Mouse (Mus musculus): ENCODE results near the gene Clpx. TPM values are rescaled to one million over a fixed set of nuclear protein-coding genes. Genes with fewer than 3 reads are reported as not detected.

Clpx gene
- total and polyA plus RNA-seq, 3 experiments, result 31.1 to 45.6 (median 34.5) TPM

GRCm38 (mm10) chr9:65267742-65268515 is 26.1 kb upstream of the Clpx start:
- Histone ChIP-seq H3K4me3 (replicated peaks in 1 of 3; ENCODE audit: low read depth in 2 of 3, low read length in 2 of 3, poor library complexity in 1 of 3) (no peak overlapping the region), H3K27ac (ENCODE audit: insufficient read depth, low read depth) (no peak overlapping the region), H3K36me3 (replicated peaks in 1 of 2; ENCODE audit: control insufficient read depth in 1 of 2, insufficient read depth in 1 of 2, low read length in 1 of 2) (no peaks in the 10 kb centered on the region), H3K9ac (ENCODE audit: insufficient read depth, low read depth) (no peak overlapping the region), H3K9me3 (replicated peaks; ENCODE audit: low read length) (no peaks in the 10 kb centered on the region), H3K27me3 (replicated peaks) (peaks cover 50% of the 10 kb centered on the region), H3K79me2 (replicated peaks; ENCODE audit: control insufficient read depth, extremely low read depth, insufficient read depth, poor library complexity, severe bottlenecking) (no peaks in the 10 kb centered on the region), H3K4me2 (ENCODE audit: insufficient read depth, low read depth, poor library complexity, severe bottlenecking) (no peak overlapping the region), H3K4me1 (ENCODE audit: control insufficient read depth in 1 of 2, insufficient read depth in 2 of 2) (0 out of 4 replicates have a peak, but pooled peaks cover 0 to 2% of the 10 kb centered on the region in 2 experiments)
- in situ Hi-C loops (cut with MboI; ENCODE audit: low pct_ligation_motif_present, low pct_unique_long_range_greater_than_20kb, low sequenced_read_pairs) (no loop called here), dilution Hi-C loops (cut with MboI; ENCODE audit: extremely low pct_ligation_motif_present, extremely low pct_unique_long_range_greater_than_20kb, low sequenced_read_pairs) (no loop called here)
- TF ChIP-seq PAX5 (IDR thresholded peaks at IDR 0.05; ENCODE audit: low read length) (no peak), EP300 (IDR thresholded peaks at IDR 0.05; ENCODE audit: low read length) (no peak), GABPA (IDR thresholded peaks at IDR 0.05; ENCODE audit: insufficient replicate concordance, low read depth, low read length) (no peak), RAD21 (IDR thresholded peaks at IDR 0.05; ENCODE audit: low read depth, low read length) (no peak), POLR2A (IDR thresholded peaks at IDR 0.05; ENCODE audit: low read depth, low read length) (no peak), TCF12 (IDR thresholded peaks at IDR 0.05; ENCODE audit: low read depth, low read length) (no peak), RCOR1 (conservative IDR thresholded peaks at IDR 0.05; ENCODE audit: low read depth, low read length) (no peak), SIN3A (IDR thresholded peaks at IDR 0.05; ENCODE audit: low read length) (no peak), NELFE (IDR thresholded peaks at IDR 0.05; ENCODE audit: low read depth, low read length) (no peak), ZC3H11A (IDR thresholded peaks at IDR 0.05; ENCODE audit: low read depth, low read length) (no peak), IRF4 (IDR thresholded peaks at IDR 0.05; ENCODE audit: low read depth, low read length) (no peak), SMC3 (IDR thresholded peaks at IDR 0.05; ENCODE audit: low read depth, low read length) (no peak), ELF1 (IDR thresholded peaks at IDR 0.05; ENCODE audit: low read depth, low read length) (no peak), MAFK (IDR thresholded peaks at IDR 0.05; ENCODE audit: insufficient replicate concordance, low read length) (no peak), JUN (IDR thresholded peaks at IDR 0.05; ENCODE audit: insufficient read depth, low read depth, low read length) (no peak), JUND (conservative IDR thresholded peaks at IDR 0.05; ENCODE audit: low read depth, low read length) (no peak)
- DNase-seq (ENCODE audit: extremely low read depth), result no peak

GRCm38 (mm10) chr9:65273048-65273809 is 20.8 kb upstream of the Clpx start:
- H3K4me3 ChIP-seq (replicated peaks in 1 of 3; ENCODE audit: low read depth in 2 of 3, low read length in 2 of 3, poor library complexity in 1 of 3), result no peak overlapping the region
- no peak overlapping the region for H3K4me2 ChIP-seq (ENCODE audit: insufficient read depth, low read depth, poor library complexity, severe bottlenecking)
- H3K9me3 ChIP-seq (replicated peaks; ENCODE audit: low read length), result peaks cover 4% of the 10 kb centered on the region
- in situ Hi-C loops (cut with MboI; ENCODE audit: low pct_ligation_motif_present, low pct_unique_long_range_greater_than_20kb, low sequenced_read_pairs) (loop anchor here (10.0 kb wide), 1 partner anchor 48 kb away; no protein-coding TSS in a partner anchor), dilution Hi-C loops (cut with MboI; ENCODE audit: extremely low pct_ligation_motif_present, extremely low pct_unique_long_range_greater_than_20kb, low sequenced_read_pairs) (no loop called here)
- no peak overlapping the region for H3K9ac ChIP-seq (ENCODE audit: insufficient read depth, low read depth)
- H3K27ac ChIP-seq (ENCODE audit: insufficient read depth, low read depth), result no peak overlapping the region
- no peaks in the 10 kb centered on the region; a peak in 1 of 4 replicates for H3K4me1 ChIP-seq (ENCODE audit: control insufficient read depth in 1 of 2, insufficient read depth in 2 of 2)
- H3K27me3 ChIP-seq (replicated peaks), result peaks cover 22% of the 10 kb centered on the region
- no peaks in the 10 kb centered on the region for H3K36me3 ChIP-seq (replicated peaks in 1 of 2; ENCODE audit: control insufficient read depth in 1 of 2, insufficient read depth in 1 of 2, low read length in 1 of 2)
- no peak for DNase-seq (ENCODE audit: extremely low read depth)
- TF ChIP-seq RCOR1 (conservative IDR thresholded peaks at IDR 0.05; ENCODE audit: low read depth, low read length), result no peak
- no peak for TF ChIP-seq HCFC1 (IDR thresholded peaks at IDR 0.05; ENCODE audit: low read depth, low read length)
- TF ChIP-seq ZKSCAN1 (IDR thresholded peaks at IDR 0.05; ENCODE audit: borderline replicate concordance, low read depth, low read length), result no peak
- no peak for TF ChIP-seq ELF1 (IDR thresholded peaks at IDR 0.05; ENCODE audit: low read depth, low read length)
- TF ChIP-seq NELFE (IDR thresholded peaks at IDR 0.05; ENCODE audit: low read depth, low read length), result no peak
- no peak for TF ChIP-seq RAD21 (IDR thresholded peaks at IDR 0.05; ENCODE audit: low read depth, low read length)
- TF ChIP-seq IRF4 (IDR thresholded peaks at IDR 0.05; ENCODE audit: low read depth, low read length), result no peak
- TF ChIP-seq ZMIZ1 (IDR thresholded peaks at IDR 0.05; ENCODE audit: low read depth, low read length), result no peak
- no peaks in the 10 kb centered on the region for H3K79me2 ChIP-seq (replicated peaks; ENCODE audit: control insufficient read depth, extremely low read depth, insufficient read depth, poor library complexity, severe bottlenecking)

Measured in CH12.LX (cell line).